Mouse (Mus musculus) stomach, postnatal 0 days (tissue): ENCODE results near the gene 4930503B20Rik.

Experiments
- CTCF ChIP-seq: IDR thresholded peaks from 2 replicates; pipeline ENCODE4 v1.5.1; 2016; ENCODE audit warnings: antibody characterized with exemption, low read depth, mild to moderate bottlenecking, moderate library complexity
- EP300 ChIP-seq: optimal IDR thresholded peaks from 2 replicates; pipeline ENCODE3; 2016; ENCODE audit warnings: antibody characterized with exemption

DNA sequence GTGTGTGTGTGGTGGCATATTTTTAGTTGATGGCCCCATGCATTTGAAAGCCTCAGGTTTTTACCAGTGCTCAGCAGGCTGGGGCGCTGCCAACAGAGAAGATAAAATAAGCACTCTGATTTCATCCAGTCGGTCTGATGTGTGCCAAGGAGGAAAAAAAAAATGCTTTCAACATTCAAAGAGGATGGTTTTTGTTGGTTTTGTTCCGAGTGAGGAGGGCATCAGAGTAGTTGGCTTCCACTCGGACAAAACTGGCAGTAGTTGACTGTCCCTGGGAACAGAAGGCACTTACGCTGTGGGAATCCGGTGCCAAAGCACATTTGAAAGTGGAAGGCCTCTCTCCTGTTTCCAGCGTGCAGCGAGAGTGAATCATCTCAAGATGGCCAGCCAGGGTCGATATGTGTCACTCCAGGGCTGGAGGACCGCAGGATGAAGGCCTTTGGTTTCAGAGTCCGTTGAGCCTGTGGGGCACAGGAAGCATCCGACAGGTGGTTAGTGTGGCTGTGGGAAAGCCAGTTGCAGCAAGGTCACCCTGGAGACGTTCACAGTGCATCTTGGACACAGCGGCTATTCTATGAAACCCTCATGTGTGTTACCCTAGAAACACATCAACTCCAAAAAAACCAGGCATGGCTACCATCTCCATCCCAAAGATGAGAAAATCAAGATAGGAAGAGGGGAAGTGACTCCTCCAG lies 30.4 kb downstream of the 4930503B20Rik start:
- TF ChIP-seq CTCF (no peak), EP300 (no peak)
